Mouse (Mus musculus) midbrain, embryonic 11.5 days (tissue): ENCODE data around the gene Cfap58. TPM values are rescaled to one million over a fixed set of nuclear protein-coding genes. Genes with fewer than 3 reads are reported as not detected.

ENCODE experiments used
- ATAC-seq: fragments of 200-750 bp; cut with Nextera tagmentation; 2 replicates; pipeline ENCODE4 v1.8.0; 2017; ENCODE audit warnings: moderate TSS enrichment, moderate library complexity; ENCODE audit not compliant: low FRiP score
- DNase-seq: peaks from one replicate; pipeline ENCODE4 v3.0.0; 2015; ENCODE audit warnings: low spot score; ENCODE audit errors: missing footprints
- H3K27ac ChIP-seq: fragments of 300-500 bp; sonication (generic); 2 replicates; pipeline ENCODE4 v1.5.1; 2014; ENCODE audit warnings: low read depth, low read length
- H3K27me3 ChIP-seq: fragments of 300-500 bp; sonication (generic); 2 replicates; pipeline ENCODE4 v1.6.1; 2014; ENCODE audit warnings: mild to moderate bottlenecking, low read length, moderate library complexity, mixed read lengths; ENCODE audit not compliant: control insufficient read depth, insufficient read depth
- H3K36me3 ChIP-seq: fragments of 300-500 bp; sonication (generic); 2 replicates; pipeline ENCODE4 v1.6.1; 2014; ENCODE audit warnings: mild to moderate bottlenecking, low read length, moderate library complexity, mixed read lengths; ENCODE audit not compliant: control insufficient read depth, insufficient read depth
- H3K4me1 ChIP-seq: fragments of 300-500 bp; sonication (generic); 2 replicates; pipeline ENCODE4 v1.6.1; 2014; ENCODE audit warnings: low read length; ENCODE audit not compliant: control insufficient read depth, insufficient read depth
- H3K4me2 ChIP-seq: fragments of 300-500 bp; sonication (generic); 2 replicates; pipeline ENCODE4 v1.6.1; 2014; ENCODE audit warnings: mild to moderate bottlenecking, moderate library complexity
- H3K4me3 ChIP-seq: fragments of 300-500 bp; sonication (generic); 2 replicates; pipeline ENCODE4 v1.5.1; 2014; ENCODE audit warnings: low read depth, low read length
- H3K9ac ChIP-seq: fragments of 300-500 bp; sonication (generic); 2 replicates; pipeline ENCODE4 v1.6.1; 2014; ENCODE audit warnings: low read length
- H3K9me3 ChIP-seq: fragments of 300-500 bp; sonication (generic); 2 replicates; pipeline ENCODE4 v1.6.1; 2016; ENCODE audit warnings: low read length; ENCODE audit not compliant: control insufficient read depth
- WGBS: fragments of 180-500 bp; shearing (Covaris S2); extraction: QIAGEN DNeasy Blood & Tissue Kit; methylation state at CpG from one replicate; pipeline ENCODE4 v1.1.7; 2014; 5-methylcytosine and 5-hydroxymethylcytosine counted together
- polyA plus RNA-seq: library from polyadenylated mRNA; unstranded; fragments of >200 nt; fragmentation: Nextera tagmentation; extraction: Ambion mirVana; gene quantifications from 2 replicates; pipeline ENCODE4 v1.2.1, GENCODE M21; 2014

Cfap58 gene
- polyA plus RNA-seq, 1 experiment from 2014 or later = 0.20 TPM

- peak; percentile 69 for DNase-seq
- Histone ChIP-seq H3K4me2 (no peak overlapping the region), H3K9me3 (no peaks in the 10 kb centered on the region), H3K36me3 (no peaks in the 10 kb centered on the region), H3K4me1 (no peaks in the 10 kb centered on the region), H3K27ac (no peak overlapping the region), H3K4me3 (no peak overlapping the region), H3K27me3 (no peaks in the 10 kb centered on the region), H3K9ac (no peak overlapping the region)
- no peak for ATAC-seq
- 88% methylated on average over 2 of the region's 2 CpGs for WGBS
Measured at GRCm38 (mm10) chr19:47927032-47927431, 10.4 kb upstream of the Cfap58 start.

GRCm38 (mm10) chr19:47929043-47929442, 8.4 kb upstream of the Cfap58 start:
- H3K27me3 ChIP-seq = no peaks in the 10 kb centered on the region
- H3K4me3 ChIP-seq = no peak overlapping the region
- no peaks in the 10 kb centered on the region for H3K36me3 ChIP-seq
- H3K27ac ChIP-seq = no peak overlapping the region
- H3K4me2 ChIP-seq = no peak overlapping the region
- H3K9me3 ChIP-seq = no peaks in the 10 kb centered on the region
- ATAC-seq = no peak
- DNase-seq = no peak
- H3K9ac ChIP-seq = no peak overlapping the region
- 87% methylated on average over 4 of the region's 4 CpGs for WGBS
- no peaks in the 10 kb centered on the region for H3K4me1 ChIP-seq

GRCm38 (mm10) chr19:47931982-47932638, 5.4 kb upstream of the Cfap58 start:
- DNase-seq = peak; percentile 82
- Histone ChIP-seq H3K4me2 (no peak overlapping the region), H3K36me3 (no peaks in the 10 kb centered on the region), H3K9ac (no peak overlapping the region), H3K27ac (no peak overlapping the region), H3K27me3 (no peaks in the 10 kb centered on the region), H3K4me3 (no peak overlapping the region), H3K4me1 (no peaks in the 10 kb centered on the region), H3K9me3 (no peaks in the 10 kb centered on the region)
- WGBS = 48% methylated on average over 7 of the region's 7 CpGs
- peak; percentile 82 for ATAC-seq

- H3K27me3 ChIP-seq = no peaks in the 10 kb centered on the region
- H3K9ac ChIP-seq = no peak overlapping the region
- H3K4me1 ChIP-seq = peaks cover 4% of the 10 kb centered on the region; the same call in 1 of the 2 replicates
- H3K4me3 ChIP-seq = no peak overlapping the region
- H3K36me3 ChIP-seq = no peaks in the 10 kb centered on the region
- DNase-seq (no peak), ATAC-seq (no peak)
- no peak overlapping the region for H3K4me2 ChIP-seq
- no peaks in the 10 kb centered on the region for H3K9me3 ChIP-seq
- 90% methylated on average over 8 of the region's 8 CpGs for WGBS
- H3K27ac ChIP-seq = no peak overlapping the region
Measured at GRCm38 (mm10) chr19:47934146-47934545, 3.3 kb upstream of the Cfap58 start.

GRCm38 (mm10) chr19:47934636-47935238, 2.7 kb upstream of the Cfap58 start:
- H3K9ac ChIP-seq = no peak overlapping the region
- no peaks in the 10 kb centered on the region for H3K36me3 ChIP-seq
- H3K4me1 ChIP-seq = peaks cover 4% of the 10 kb centered on the region; the same call in 1 of the 2 replicates
- DNase-seq = peak; percentile 56
- WGBS = 78% methylated on average over 16 of the region's 16 CpGs
- H3K27ac ChIP-seq = no peak overlapping the region
- no peaks in the 10 kb centered on the region for H3K27me3 ChIP-seq
- ATAC-seq = no peak
- no peaks in the 10 kb centered on the region for H3K9me3 ChIP-seq
- no peak overlapping the region for H3K4me3 ChIP-seq
- H3K4me2 ChIP-seq = no peak overlapping the region

- H3K4me3 ChIP-seq = no peak overlapping the region
- 85% methylated on average over 6 of the region's 6 CpGs for WGBS
Measured at GRCm38 (mm10) chr19:47935530-47935929, 1.9 kb upstream of the Cfap58 start.

GRCm38 (mm10) chr19:47936490-47936889, 985 bp upstream of the Cfap58 start:
- Histone ChIP-seq H3K9me3 (no peaks in the 10 kb centered on the region), H3K4me3 (no peak overlapping the region), H3K9ac (no peak overlapping the region), H3K27ac (no peak overlapping the region), H3K4me1 (peaks cover 4% of the 10 kb centered on the region; the same call in 1 of the 2 replicates), H3K36me3 (no peaks in the 10 kb centered on the region), H3K27me3 (no peaks in the 10 kb centered on the region), H3K4me2 (no peak overlapping the region)
- ATAC-seq = no peak
- peak; percentile 69 for DNase-seq
- 94% methylated on average over 11 of the region's 11 CpGs for whole genome bisulfite sequencing

More at GRCm38 (mm10) chr19:47935530-47935929, 1.9 kb upstream of the Cfap58 start:
- H3K27me3 ChIP-seq = no peaks in the 10 kb centered on the region
- no peak overlapping the region for H3K9ac ChIP-seq
- no peak overlapping the region for H3K27ac ChIP-seq
- H3K9me3 ChIP-seq = no peaks in the 10 kb centered on the region
- no peaks in the 10 kb centered on the region for H3K36me3 ChIP-seq
- ATAC-seq (no peak), DNase-seq (peak; percentile 65)
- no peak overlapping the region for H3K4me2 ChIP-seq
- peaks cover 4% of the 10 kb centered on the region; the same call in 1 of the 2 replicates for H3K4me1 ChIP-seq

GRCm38 (mm10) chr19:47936938-47937337, 537 bp upstream of the Cfap58 start:
- H3K9ac ChIP-seq = no peak overlapping the region
- no peak overlapping the region for H3K27ac ChIP-seq
- H3K4me2 ChIP-seq = peak overlapping the region; percentile 58
- H3K4me1 ChIP-seq = peaks cover 4% of the 10 kb centered on the region; the same call in 1 of the 2 replicates
- H3K36me3 ChIP-seq = no peaks in the 10 kb centered on the region
- ATAC-seq (no peak), DNase-seq (peak; percentile 44)
- no peaks in the 10 kb centered on the region for H3K9me3 ChIP-seq
- 70% methylated on average over 9 of the region's 9 CpGs for WGBS
- no peaks in the 10 kb centered on the region for H3K27me3 ChIP-seq
- H3K4me3 ChIP-seq = no peak overlapping the region; the same call in 1 of the 2 replicates

GRCm38 (mm10) chr19:47939361-47939760, 1.9 kb downstream of the Cfap58 start:
- Histone ChIP-seq H3K27me3 (no peaks in the 10 kb centered on the region), H3K4me2 (no peak overlapping the region), H3K4me1 (peaks cover 4% of the 10 kb centered on the region; the same call in 1 of the 2 replicates), H3K36me3 (no peaks in the 10 kb centered on the region), H3K9me3 (no peaks in the 10 kb centered on the region), H3K27ac (no peak overlapping the region), H3K9ac (no peak overlapping the region), H3K4me3 (no peak overlapping the region)
- DNase-seq = no peak
- 87% methylated on average over 6 of the region's 6 CpGs for WGBS
- no peak for ATAC-seq
